Mouse (Mus musculus): ENCODE measurements around the gene Chrnb1. TPM values are rescaled to one million over a fixed set of nuclear protein-coding genes. Genes with fewer than 3 reads are reported as not detected.

The Chrnb1 gene
- polyA plus RNA-seq, 1 experiment from 2014 or later: 3.9 TPM

- peaks cover 15% of the 10 kb centered on the region for H3K4me1 ChIP-seq (ENCODE audit: control insufficient read depth, insufficient read depth, low read length)
- 13% methylated on average over 49 of the region's 55 CpGs for WGBS
- H3K27ac ChIP-seq (ENCODE audit: low read length): peak within 1 kb of the TSS; percentile 91
- peak within 1 kb of the TSS; percentile 97 for H3K9ac ChIP-seq (ENCODE audit: low read depth, low read length)
- H3K9me3 ChIP-seq (ENCODE audit: control insufficient read depth, low read length): no peaks in the 10 kb centered on the region; the same call in 1 of the 2 replicates
- ATAC-seq: peak; percentile 68
- H3K4me2 ChIP-seq (ENCODE audit: low read depth, low read length): peak within 1 kb of the TSS; percentile 78
- peak within 1 kb of the TSS; percentile 93 for H3K4me3 ChIP-seq (ENCODE audit: low read length)
- H3K36me3 ChIP-seq (ENCODE audit: control insufficient read depth, insufficient read depth, low read length): no peaks in the 10 kb centered on the region
- no peaks in the 10 kb centered on the region for H3K27me3 ChIP-seq (replicated peaks; ENCODE audit: control insufficient read depth, insufficient read depth, low read length)
Observed at GRCm38 (mm10) chr11:69765221-69766125, 30.3 kb downstream of the Chrnb1 start, which contains the start of gene Zbtb4. Gene Zbtb4, plus strand, starts transcription at chr11:69765912.

GRCm38 (mm10) chr11:69763551-69763950 is 32.2 kb downstream of the Chrnb1 start:
- no peak for ATAC-seq

GRCm38 (mm10) chr11:69761868-69762267 is 33.9 kb downstream of the Chrnb1 start, which contains the start of gene Slc35g3:
Gene Slc35g3, minus strand, starts transcription at chr11:69761968.
- H3K9ac ChIP-seq (ENCODE audit: low read depth, low read length): no peak within 1 kb of the TSS
- no peaks in the 10 kb centered on the region for H3K36me3 ChIP-seq (ENCODE audit: control insufficient read depth, insufficient read depth, low read length)
- H3K27me3 ChIP-seq (replicated peaks; ENCODE audit: control insufficient read depth, insufficient read depth, low read length): no peaks in the 10 kb centered on the region
- H3K4me3 ChIP-seq (ENCODE audit: low read length): no peak within 1 kb of the TSS
- H3K27ac ChIP-seq (ENCODE audit: low read length): no peak within 1 kb of the TSS
- no peak for ATAC-seq
- no peak within 1 kb of the TSS for H3K4me2 ChIP-seq (ENCODE audit: low read depth, low read length)
- 73% methylated on average over 1 of the region's 1 CpGs for WGBS
- no peaks in the 10 kb centered on the region; the same call in 1 of the 2 replicates for H3K9me3 ChIP-seq (ENCODE audit: control insufficient read depth, low read length)
- H3K4me1 ChIP-seq (ENCODE audit: control insufficient read depth, insufficient read depth, low read length): peaks cover 22% of the 10 kb centered on the region

More at GRCm38 (mm10) chr11:69763551-69763950, 32.2 kb downstream of the Chrnb1 start:
- Histone ChIP-seq H3K27me3 (replicated peaks; ENCODE audit: control insufficient read depth, insufficient read depth, low read length) (no peaks in the 10 kb centered on the region), H3K9me3 (ENCODE audit: control insufficient read depth, low read length) (no peaks in the 10 kb centered on the region; the same call in 1 of the 2 replicates), H3K36me3 (ENCODE audit: control insufficient read depth, insufficient read depth, low read length) (no peaks in the 10 kb centered on the region), H3K4me2 (ENCODE audit: low read depth, low read length) (no peak overlapping the region), H3K9ac (ENCODE audit: low read depth, low read length) (no peak overlapping the region), H3K4me1 (ENCODE audit: control insufficient read depth, insufficient read depth, low read length) (peaks cover 25% of the 10 kb centered on the region), H3K27ac (ENCODE audit: low read length) (no peak overlapping the region), H3K4me3 (ENCODE audit: low read length) (no peak overlapping the region)
- 75% methylated on average over 7 of the region's 7 CpGs for WGBS

DNA sequence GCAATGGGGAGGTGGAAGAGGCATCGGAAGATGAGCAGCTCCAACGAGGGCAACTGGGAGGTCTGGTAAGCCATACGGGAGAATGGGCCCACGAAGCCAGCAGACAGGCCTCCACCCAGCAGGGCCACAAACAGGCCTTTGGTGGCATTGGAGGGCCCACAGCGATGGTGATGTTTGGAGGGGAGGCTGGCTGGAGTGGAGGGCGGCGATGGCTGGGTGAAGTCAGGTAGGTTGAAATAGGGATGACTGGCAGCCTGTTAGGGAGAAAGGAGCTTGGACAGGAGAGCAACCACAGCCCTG is 34.9 kb downstream of the Chrnb1 start:
- Histone ChIP-seq H3K27me3 (replicated peaks; ENCODE audit: control insufficient read depth, insufficient read depth, low read length) (no peaks in the 10 kb centered on the region), H3K27ac (ENCODE audit: low read length) (no peak overlapping the region), H3K9ac (ENCODE audit: low read depth, low read length) (no peak overlapping the region), H3K9me3 (ENCODE audit: control insufficient read depth, low read length) (no peaks in the 10 kb centered on the region; the same call in 1 of the 2 replicates), H3K4me1 (ENCODE audit: control insufficient read depth, insufficient read depth, low read length) (peaks cover 23% of the 10 kb centered on the region), H3K4me3 (ENCODE audit: low read length) (no peak overlapping the region), H3K4me2 (ENCODE audit: low read depth, low read length) (no peak overlapping the region), H3K36me3 (ENCODE audit: control insufficient read depth, insufficient read depth, low read length) (no peaks in the 10 kb centered on the region)
- 92% methylated on average over 7 of the region's 7 CpGs for WGBS
- ATAC-seq: no peak

GRCm38 (mm10) chr11:69760160-69760900 is 35.4 kb downstream of the Chrnb1 start:
- no peak for ATAC-seq
- peaks cover 28% of the 10 kb centered on the region for H3K4me1 ChIP-seq (ENCODE audit: control insufficient read depth, insufficient read depth, low read length)
- 80% methylated on average over 14 of the region's 14 CpGs for WGBS
- H3K4me2 ChIP-seq (ENCODE audit: low read depth, low read length): peak overlapping the region; percentile 74
- H3K4me3 ChIP-seq (ENCODE audit: low read length): no peak overlapping the region
- H3K9me3 ChIP-seq (ENCODE audit: control insufficient read depth, low read length): no peaks in the 10 kb centered on the region; the same call in 1 of the 2 replicates
- H3K36me3 ChIP-seq (ENCODE audit: control insufficient read depth, insufficient read depth, low read length): no peaks in the 10 kb centered on the region
- peak overlapping the region; percentile 98 for H3K27ac ChIP-seq (ENCODE audit: low read length)
- no peaks in the 10 kb centered on the region for H3K27me3 ChIP-seq (replicated peaks; ENCODE audit: control insufficient read depth, insufficient read depth, low read length)
- H3K9ac ChIP-seq (ENCODE audit: low read depth, low read length): peak overlapping the region; percentile 56

- no peaks in the 10 kb centered on the region for H3K27me3 ChIP-seq (replicated peaks; ENCODE audit: control insufficient read depth, insufficient read depth, low read length)
- H3K27ac ChIP-seq (ENCODE audit: low read length): peak overlapping the region; percentile 98
- WGBS: under 1% methylated on average over 37 of the region's 37 CpGs
- H3K9me3 ChIP-seq (ENCODE audit: control insufficient read depth, low read length): no peaks in the 10 kb centered on the region; the same call in 1 of the 2 replicates
- peak; percentile 92 for ATAC-seq
- no peaks in the 10 kb centered on the region for H3K36me3 ChIP-seq (ENCODE audit: control insufficient read depth, insufficient read depth, low read length)
- peak overlapping the region; percentile 56 for H3K9ac ChIP-seq (ENCODE audit: low read depth, low read length)
- H3K4me3 ChIP-seq (ENCODE audit: low read length): peak overlapping the region; percentile 58
- H3K4me2 ChIP-seq (ENCODE audit: low read depth, low read length): peak overlapping the region; percentile 74
- H3K4me1 ChIP-seq (ENCODE audit: control insufficient read depth, insufficient read depth, low read length): peaks cover 31% of the 10 kb centered on the region
Observed at GRCm38 (mm10) chr11:69758971-69759721, 36.6 kb downstream of the Chrnb1 start.

DNA sequence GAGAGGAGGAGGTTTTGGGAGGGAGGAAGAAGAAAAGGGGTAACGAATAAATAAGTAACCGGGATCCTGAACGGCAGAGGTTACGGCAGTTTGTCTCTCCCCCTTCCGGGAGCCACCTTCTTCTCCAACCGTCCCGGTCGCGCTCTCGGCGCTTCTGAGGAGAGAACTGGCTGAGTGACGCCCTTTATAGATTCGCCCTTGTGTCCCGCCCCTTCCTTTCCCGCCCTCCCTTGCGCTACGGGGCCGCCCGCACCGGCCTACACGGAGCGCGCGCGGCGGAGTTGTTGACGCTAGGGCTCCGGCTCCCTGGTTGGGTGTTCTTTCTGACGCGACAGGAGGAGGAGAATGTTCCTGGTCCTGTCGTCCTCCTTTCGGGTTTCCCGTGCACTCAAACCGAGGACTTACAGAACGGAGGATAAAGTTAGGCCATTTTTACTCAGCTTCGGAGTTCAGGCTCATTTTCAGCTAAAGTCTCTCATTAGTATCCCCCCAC is 37.2 kb downstream of the Chrnb1 start, which contains the start of gene Polr2a:
Polr2a (minus strand) TSS at position 160 of the 493 bp plus-strand sequence.
- Histone ChIP-seq H3K27ac (ENCODE audit: low read length) (peak within 1 kb of the TSS; percentile 98), H3K4me3 (ENCODE audit: low read length) (peak within 1 kb of the TSS; percentile 58), H3K9me3 (ENCODE audit: control insufficient read depth, low read length) (no peaks in the 10 kb centered on the region; the same call in 1 of the 2 replicates), H3K9ac (ENCODE audit: low read depth, low read length) (peak within 1 kb of the TSS; percentile 75), H3K27me3 (replicated peaks; ENCODE audit: control insufficient read depth, insufficient read depth, low read length) (no peaks in the 10 kb centered on the region), H3K4me1 (ENCODE audit: control insufficient read depth, insufficient read depth, low read length) (peaks cover 31% of the 10 kb centered on the region), H3K4me2 (ENCODE audit: low read depth, low read length) (peak within 1 kb of the TSS; percentile 74), H3K36me3 (ENCODE audit: control insufficient read depth, insufficient read depth, low read length) (no peaks in the 10 kb centered on the region)
- WGBS: under 1% methylated on average over 35 of the region's 36 CpGs
- peak; percentile 97 for ATAC-seq

- Histone ChIP-seq H3K9ac (ENCODE audit: low read depth, low read length) (peak overlapping the region; percentile 75), H3K27me3 (replicated peaks; ENCODE audit: control insufficient read depth, insufficient read depth, low read length) (no peaks in the 10 kb centered on the region), H3K4me1 (ENCODE audit: control insufficient read depth, insufficient read depth, low read length) (peaks cover 32% of the 10 kb centered on the region), H3K36me3 (ENCODE audit: control insufficient read depth, insufficient read depth, low read length) (no peaks in the 10 kb centered on the region), H3K4me2 (ENCODE audit: low read depth, low read length) (peak overlapping the region; percentile 63), H3K27ac (ENCODE audit: low read length) (peak overlapping the region; percentile 98), H3K4me3 (ENCODE audit: low read length) (peak overlapping the region; percentile 58), H3K9me3 (ENCODE audit: control insufficient read depth, low read length) (no peaks in the 10 kb centered on the region)
- WGBS: 0% methylated on average over 26 of the region's 26 CpGs
- peak; percentile 89 for ATAC-seq
Observed at GRCm38 (mm10) chr11:69758090-69758456, 37.7 kb downstream of the Chrnb1 start.

Measured in intestine, embryonic 16.5 days (tissue).